Mouse (Mus musculus) stomach, postnatal 0 days (tissue): ENCODE measurements around the gene Cst13.

Experiments used
- CTCF ChIP-seq: IDR thresholded peaks from 2 replicates; pipeline ENCODE4 v1.5.1; 2016; ENCODE audit warnings: antibody characterized with exemption, low read depth, mild to moderate bottlenecking, moderate library complexity
- EP300 ChIP-seq: optimal IDR thresholded peaks from 2 replicates; pipeline ENCODE3; 2016; ENCODE audit warnings: antibody characterized with exemption

- TF ChIP-seq CTCF (no peak), EP300 (no peak)
These were observed 18.3 kb downstream of the Cst13 start for GRCm38 (mm10) chr2:148838075-148838777.
